Mouse (Mus musculus) heart, postnatal 25 days (tissue): ENCODE data around the gene Krt27. TPM values are rescaled to one million over a fixed set of nuclear protein-coding genes. Genes with fewer than 3 reads are reported as not detected.
A peak's percentile ranks its signal among the peaks of the same experiment; 100 is the strongest.

Experiments used
- DNase-seq: peaks from one replicate; pipeline ENCODE4 v3.0.0; 2022; ENCODE audit warnings: low spot score
- intact Hi-C: fragments of 180-260 bp; cut with DNase I; formaldehyde crosslinking; loops from one replicate; pipeline ENCODE4 v1.15.1; 2025
- total RNA-seq, 2 experiments: library from RNA; stranded (reverse); gene quantifications; 2 replicates each; pipeline ENCODE4 v1.2.3; 2021

Gene Krt27
- total RNA-seq, result not detected

- no peak for DNase-seq
- intact Hi-C loops, result no loop called here
These were observed at the start of gene Krt27 for GRCm38 (mm10) chr11:99351004-99351403. Gene Krt27 (minus strand): TSS chr11:99351104.

GRCm38 (mm10) chr11:99399956-99400549 is 49.1 kb upstream of the Krt27 start:
- intact Hi-C loops, result no loop called here
- no peak for DNase-seq

- intact Hi-C loops, result no loop called here
- no peak for DNase-seq
These were observed 47.9 kb upstream of the Krt27 start for GRCm38 (mm10) chr11:99398832-99399231.

GRCm38 (mm10) chr11:99398084-99398483 is 47.2 kb upstream of the Krt27 start:
- intact Hi-C loops, result no loop called here
- DNase-seq, result no peak

GRCm38 (mm10) chr11:99396661-99397060 is 45.8 kb upstream of the Krt27 start:
- DNase-seq, result no peak
- intact Hi-C loops, result no loop called here

- no peak for DNase-seq
- intact Hi-C loops, result no loop called here
These were observed 45.1 kb upstream of the Krt27 start for GRCm38 (mm10) chr11:99396034-99396433.

- DNase-seq, result no peak
- intact Hi-C loops, result no loop called here
These were observed 41.6 kb upstream of the Krt27 start for GRCm38 (mm10) chr11:99392492-99392891.

GRCm38 (mm10) chr11:99391375-99391774 is 40.5 kb upstream of the Krt27 start:
- no peak for DNase-seq
- intact Hi-C loops, result no loop called here

- DNase-seq, result no peak
- intact Hi-C loops, result no loop called here
These were observed 40.0 kb upstream of the Krt27 start for GRCm38 (mm10) chr11:99390866-99391265.

GRCm38 (mm10) chr11:99389264-99389663 is 38.4 kb upstream of the Krt27 start, which contains the start of gene Krt10:
Gene Krt10 (minus strand): TSS chr11:99389364.
- intact Hi-C loops, result no loop called here
- no peak for DNase-seq

- DNase-seq, result no peak
- intact Hi-C loops, result no loop called here
These were observed 37.8 kb upstream of the Krt27 start for GRCm38 (mm10) chr11:99388661-99389060.

- intact Hi-C loops, result no loop called here
- DNase-seq, result peak; percentile 85
These were observed 35.2 kb upstream of the Krt27 start for GRCm38 (mm10) chr11:99385813-99386721.

- intact Hi-C loops, result loop anchor here (1.0 to 2.0 kb wide), 2 partner anchors 84 to 195 kb away; no protein-coding TSS in a partner anchor
- peak; percentile 14 for DNase-seq
These were observed 28.7 kb upstream of the Krt27 start for GRCm38 (mm10) chr11:99379568-99379967.

- intact Hi-C loops, result no loop called here
- DNase-seq, result no peak
These were observed 23.9 kb upstream of the Krt27 start, which contains the start of gene Krt28 for GRCm38 (mm10) chr11:99374803-99375202. Gene Krt28 (minus strand): TSS chr11:99374903.

- intact Hi-C loops, result no loop called here
- no peak for DNase-seq
These were observed 19.0 kb upstream of the Krt27 start for GRCm38 (mm10) chr11:99369853-99370451.

GRCm38 (mm10) chr11:99369229-99369628 is 18.3 kb upstream of the Krt27 start:
- intact Hi-C loops, result no loop called here
- no peak for DNase-seq

- DNase-seq, result no peak
- intact Hi-C loops, result no loop called here
These were observed 15.9 kb upstream of the Krt27 start for GRCm38 (mm10) chr11:99366791-99367190.

- DNase-seq, result no peak
- intact Hi-C loops, result loop anchor here (2.0 kb wide), 1 partner anchor 54 kb away; no protein-coding TSS in a partner anchor
These were observed 13.5 kb upstream of the Krt27 start for GRCm38 (mm10) chr11:99364412-99364811.

GRCm38 (mm10) chr11:99361423-99361822 is 10.5 kb upstream of the Krt27 start:
- no peak for DNase-seq
- intact Hi-C loops, result no loop called here

GRCm38 (mm10) chr11:99339299-99339847 is 11.5 kb downstream of the Krt27 start:
- DNase-seq, result no peak
- intact Hi-C loops, result no loop called here
